Mouse (Mus musculus): ENCODE data around the gene Mlf2.

Gene Mlf2

GRCm38 (mm10) chr6:124931525-124932313 lies 533 bp downstream of the Mlf2 start:
- in situ Hi-C loops (cut with MboI; ENCODE audit: low sequenced_read_pairs) = no loop called here

GRCm38 (mm10) chr6:124932314-124932695 lies 1.1 kb downstream of the Mlf2 start:
- in situ Hi-C loops (cut with MboI; ENCODE audit: low sequenced_read_pairs) = no loop called here

- in situ Hi-C loops (cut with MboI; ENCODE audit: low sequenced_read_pairs) = no loop called here
Observed at GRCm38 (mm10) chr6:124933127-124933526, 1.9 kb downstream of the Mlf2 start.

- in situ Hi-C loops (cut with MboI; ENCODE audit: low sequenced_read_pairs) = no loop called here
Observed at GRCm38 (mm10) chr6:124934670-124935069, 3.5 kb downstream of the Mlf2 start.

GRCm38 (mm10) chr6:124936681-124937080 lies 5.5 kb downstream of the Mlf2 start:
- in situ Hi-C loops (cut with MboI; ENCODE audit: low sequenced_read_pairs) = no loop called here

- in situ Hi-C loops (cut with MboI; ENCODE audit: low sequenced_read_pairs) = no loop called here
Observed at GRCm38 (mm10) chr6:124937493-124937892, 6.3 kb downstream of the Mlf2 start.

- in situ Hi-C loops (cut with MboI; ENCODE audit: low sequenced_read_pairs) = no loop called here
Observed at GRCm38 (mm10) chr6:124938554-124938953, 7.4 kb downstream of the Mlf2 start.

GRCm38 (mm10) chr6:124941679-124942078 lies 10.5 kb downstream of the Mlf2 start:
- in situ Hi-C loops (cut with MboI; ENCODE audit: low sequenced_read_pairs) = no loop called here

GRCm38 (mm10) chr6:124943526-124943925 lies 12.3 kb downstream of the Mlf2 start:
- in situ Hi-C loops (cut with MboI; ENCODE audit: low sequenced_read_pairs) = no loop called here

- in situ Hi-C loops (cut with MboI; ENCODE audit: low sequenced_read_pairs) = no loop called here
Observed at GRCm38 (mm10) chr6:124953991-124954715, 23.0 kb downstream of the Mlf2 start.

GRCm38 (mm10) chr6:124955212-124955611 lies 24.0 kb downstream of the Mlf2 start:
- in situ Hi-C loops (cut with MboI; ENCODE audit: low sequenced_read_pairs) = no loop called here

GRCm38 (mm10) chr6:124958127-124958526 lies 26.9 kb downstream of the Mlf2 start:
- in situ Hi-C loops (cut with MboI; ENCODE audit: low sequenced_read_pairs) = no loop called here

- in situ Hi-C loops (cut with MboI; ENCODE audit: low sequenced_read_pairs) = no loop called here
Observed at GRCm38 (mm10) chr6:124959960-124960359, 28.8 kb downstream of the Mlf2 start.

GRCm38 (mm10) chr6:124961021-124961420 lies 29.8 kb downstream of the Mlf2 start:
- in situ Hi-C loops (cut with MboI; ENCODE audit: low sequenced_read_pairs) = no loop called here

GRCm38 (mm10) chr6:124964638-124965037 lies 33.5 kb downstream of the Mlf2 start:
- in situ Hi-C loops (cut with MboI; ENCODE audit: low sequenced_read_pairs) = no loop called here

- in situ Hi-C loops (cut with MboI; ENCODE audit: low sequenced_read_pairs) = no loop called here
Observed at GRCm38 (mm10) chr6:124965088-124965719, 34.0 kb downstream of the Mlf2 start, which contains the start of gene Cops7a. Cops7a (minus strand) TSS chr6:124965538.

GRCm38 (mm10) chr6:124965747-124966146 lies 34.6 kb downstream of the Mlf2 start:
- in situ Hi-C loops (cut with MboI; ENCODE audit: low sequenced_read_pairs) = no loop called here

- in situ Hi-C loops (cut with MboI; ENCODE audit: low sequenced_read_pairs) = no loop called here
Observed at GRCm38 (mm10) chr6:124966466-124967118, 35.4 kb downstream of the Mlf2 start.

GRCm38 (mm10) chr6:124967766-124968165 lies 36.6 kb downstream of the Mlf2 start:
- in situ Hi-C loops (cut with MboI; ENCODE audit: low sequenced_read_pairs) = no loop called here
